Mouse (Mus musculus) midbrain, embryonic 16.5 days (tissue): ENCODE measurements around the gene 2310034C09Rik. TPM values are rescaled to one million over a fixed set of nuclear protein-coding genes. Genes with fewer than 3 reads are reported as not detected.
"Not testable (repeated sequence)": the region's sequence is repeated elsewhere in the genome, so short reads cannot be mapped to it uniquely, and the experiment has no call there.

Experiments
- ATAC-seq: fragments of 200-750 bp; cut with Nextera tagmentation; 2 replicates; pipeline ENCODE4 v1.8.0; 2017; ENCODE audit warnings: moderate TSS enrichment
- H3K27ac ChIP-seq: fragments of 300-500 bp; sonication (generic); 2 replicates; pipeline ENCODE4 v1.5.1; 2014; ENCODE audit warnings: mild to moderate bottlenecking, low read length, mixed read lengths
- H3K27me3 ChIP-seq: fragments of 300-500 bp; sonication (generic); 2 replicates; pipeline ENCODE4 v1.6.1; 2014; ENCODE audit warnings: low read depth, low read length, mixed read lengths; ENCODE audit not compliant: control insufficient read depth, insufficient read depth
- H3K36me3 ChIP-seq: fragments of 300-500 bp; sonication (generic); 2 replicates; pipeline ENCODE4 v1.6.1; 2014; ENCODE audit warnings: mild to moderate bottlenecking, low read length, moderate library complexity, mixed read lengths; ENCODE audit not compliant: control insufficient read depth, insufficient read depth
- H3K4me1 ChIP-seq: fragments of 300-500 bp; sonication (generic); 2 replicates; pipeline ENCODE4 v1.6.1; 2014; ENCODE audit warnings: mild to moderate bottlenecking, low read length, mixed read lengths; ENCODE audit not compliant: control insufficient read depth, insufficient read depth
- H3K4me2 ChIP-seq: fragments of 300-500 bp; sonication (generic); 2 replicates; pipeline ENCODE4 v1.6.1; 2014; ENCODE audit warnings: mild to moderate bottlenecking, low read length, mixed read lengths
- H3K4me3 ChIP-seq: fragments of 300-500 bp; sonication (generic); 2 replicates; pipeline ENCODE4 v1.5.1; 2014; ENCODE audit warnings: low read depth, mild to moderate bottlenecking, low read length, moderate library complexity, mixed read lengths
- H3K9ac ChIP-seq: fragments of 300-500 bp; sonication (generic); 2 replicates; pipeline ENCODE4 v1.6.1; 2014; ENCODE audit warnings: low read depth, low read length, mixed read lengths
- H3K9me3 ChIP-seq: fragments of 300-500 bp; sonication (generic); replicated peaks from 2 replicates; pipeline ENCODE4 v1.6.1; 2014; ENCODE audit warnings: mild to moderate bottlenecking, low read length, mixed read lengths; ENCODE audit not compliant: control insufficient read depth, poor library complexity, severe bottlenecking
- WGBS: fragments of 180-500 bp; shearing (Covaris S2); extraction: QIAGEN DNeasy Blood & Tissue Kit; methylation state at CpG from one replicate; pipeline ENCODE4 v1.1.7; 2014; 5-methylcytosine and 5-hydroxymethylcytosine counted together
- polyA plus RNA-seq: library from polyadenylated mRNA; unstranded; fragments of >200 nt; fragmentation: Nextera tagmentation; extraction: Ambion mirVana; gene quantifications from 2 replicates; pipeline ENCODE4 v1.2.1, GENCODE M21; 2015

Gene 2310034C09Rik
- polyA plus RNA-seq, 1 experiment from 2014 or later: not detected

- 84% methylated on average over 3 of the region's 3 CpGs for WGBS
- H3K36me3 ChIP-seq, H3K4me3 ChIP-seq, H3K9me3 ChIP-seq, H3K9ac ChIP-seq, H3K27ac ChIP-seq, H3K27me3 ChIP-seq, H3K4me2 ChIP-seq, ATAC-seq, H3K4me1 ChIP-seq: not testable (repeated sequence)
Measured at GRCm38 (mm10) chr16:88751535-88751934, 7.1 kb upstream of the 2310034C09Rik start, which contains the start of gene Krtap13. TSS of gene Krtap13 (minus strand) at chr16:88751635.

DNA sequence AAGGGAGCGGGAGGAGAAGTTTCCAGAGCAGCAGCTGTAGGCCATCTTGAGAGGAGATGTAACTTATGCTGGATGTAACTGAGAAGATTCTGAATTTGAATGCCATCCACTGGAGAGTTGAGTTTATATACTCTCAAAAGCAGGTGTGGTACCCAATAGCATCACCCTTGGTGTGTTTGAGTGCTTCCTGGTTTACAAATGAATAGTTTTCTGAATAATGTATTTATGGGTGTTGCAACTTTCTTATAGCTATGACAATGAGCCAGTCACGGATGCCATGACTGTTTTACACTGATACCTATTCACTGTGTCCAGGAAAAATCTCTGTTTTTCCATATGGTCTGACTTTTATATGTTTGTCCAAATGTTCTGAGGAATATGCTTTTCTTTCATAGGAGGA lies 15.5 kb downstream of the 2310034C09Rik start, which contains the start of gene 2310057N15Rik:
2310057N15Rik (minus strand) TSS at position 101 of the 400 bp plus-strand sequence.
- H3K27ac ChIP-seq: no peak within 1 kb of the TSS
- no peaks in the 10 kb centered on the region for H3K27me3 ChIP-seq
- H3K36me3 ChIP-seq: no peaks in the 10 kb centered on the region
- no peak for ATAC-seq
- no peak within 1 kb of the TSS for H3K4me3 ChIP-seq
- H3K4me2 ChIP-seq: no peak within 1 kb of the TSS
- H3K4me1 ChIP-seq: no peaks in the 10 kb centered on the region
- 95% methylated on average over 2 of the region's 2 CpGs for WGBS
- no peaks in the 10 kb centered on the region for H3K9me3 ChIP-seq
- H3K9ac ChIP-seq: no peak within 1 kb of the TSS

DNA sequence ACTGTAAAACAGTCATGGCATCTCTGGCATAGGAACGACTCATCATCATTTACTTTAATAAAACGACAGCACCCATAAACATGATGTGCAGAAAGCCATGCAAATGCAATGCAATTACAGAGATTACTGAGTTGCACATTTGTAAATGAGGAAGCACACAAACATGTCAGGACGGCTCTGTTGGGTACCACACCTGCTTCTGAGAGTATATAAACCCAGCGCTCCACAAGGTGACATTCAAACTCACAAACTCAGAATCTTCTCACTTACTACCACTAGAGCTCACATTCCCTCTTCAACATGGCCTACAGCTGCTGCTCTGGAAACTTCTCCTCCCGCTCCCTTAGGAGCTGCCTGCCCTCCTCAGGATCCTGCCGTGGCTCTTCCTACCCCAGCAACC lies 18.9 kb downstream of the 2310034C09Rik start, which contains the start of gene Gm5965:
Gm5965 (plus strand) TSS at position 301 of the 400 bp plus-strand sequence.
- no peak within 1 kb of the TSS for H3K27ac ChIP-seq
- no peak within 1 kb of the TSS for H3K4me2 ChIP-seq
- H3K9me3 ChIP-seq: no peaks in the 10 kb centered on the region
- no peak within 1 kb of the TSS for H3K9ac ChIP-seq
- no peak within 1 kb of the TSS for H3K4me3 ChIP-seq
- H3K36me3 ChIP-seq: no peaks in the 10 kb centered on the region
- H3K4me1 ChIP-seq: no peaks in the 10 kb centered on the region
- ATAC-seq: no peak
- no peaks in the 10 kb centered on the region for H3K27me3 ChIP-seq
- WGBS: 93% methylated on average over 5 of the region's 6 CpGs

- no peak overlapping the region for H3K9ac ChIP-seq
- no peaks in the 10 kb centered on the region for H3K27me3 ChIP-seq
- ATAC-seq: no peak
- 91% methylated on average over 2 of the region's 2 CpGs for WGBS
- no peak overlapping the region for H3K4me2 ChIP-seq
- H3K36me3 ChIP-seq: no peaks in the 10 kb centered on the region
- no peak overlapping the region for H3K4me3 ChIP-seq
- no peaks in the 10 kb centered on the region for H3K4me1 ChIP-seq
- no peaks in the 10 kb centered on the region; the same call in 1 of the 2 replicates for H3K9me3 ChIP-seq
- H3K27ac ChIP-seq: no peak overlapping the region
Measured at GRCm38 (mm10) chr16:88786786-88787185, 28.1 kb downstream of the 2310034C09Rik start.

Other genes with a start within 250 kb of the 2310034C09Rik start
- gene Cldn8, start 195.7 kb upstream of the 2310034C09Rik start, polyA plus RNA-seq: not detected in 2 replicates
- gene Krtap24-1, start 146.6 kb upstream of the 2310034C09Rik start, polyA plus RNA-seq: not detected in 2 replicates
- not detected in 2 replicates for gene 2310079G19Rik, start 131.2 kb upstream of the 2310034C09Rik start, polyA plus RNA-seq
- not detected in 2 replicates for gene Krtap26-1, start 111.1 kb upstream of the 2310034C09Rik start, polyA plus RNA-seq
- gene Krtap27-1, start 87.2 kb upstream of the 2310034C09Rik start, polyA plus RNA-seq: not detected in 2 replicates
- not detected in 2 replicates for gene 2310061N02Rik, start 50.9 kb upstream of the 2310034C09Rik start, polyA plus RNA-seq
- gene Krtap13-1, start 30.0 kb upstream of the 2310034C09Rik start, polyA plus RNA-seq: not detected in 2 replicates
- gene Krtap13, start 7.2 kb upstream of the 2310034C09Rik start, polyA plus RNA-seq: 0.21 TPM in 1 of 2 replicates, not detected in the other
- gene 2310057N15Rik, start 15.4 kb downstream of the 2310034C09Rik start, polyA plus RNA-seq: not detected in 2 replicates
- not detected in 2 replicates for gene Gm5965, start 19.0 kb downstream of the 2310034C09Rik start, polyA plus RNA-seq
- gene Gm20741, start 53.4 kb downstream of the 2310034C09Rik start, polyA plus RNA-seq: not detected in 2 replicates
- gene Krtap15, start 61.4 kb downstream of the 2310034C09Rik start, polyA plus RNA-seq: not detected in 2 replicates
- gene Krtap14, start 67.3 kb downstream of the 2310034C09Rik start, polyA plus RNA-seq: not detected in 2 replicates
- gene Krtap19-1, start 110.6 kb downstream of the 2310034C09Rik start, polyA plus RNA-seq: not detected in 2 replicates
- gene Krtap19-2, start 115.4 kb downstream of the 2310034C09Rik start, polyA plus RNA-seq: not detected in 2 replicates
- gene Krtap19-3, start 119.2 kb downstream of the 2310034C09Rik start, polyA plus RNA-seq: not detected in 2 replicates
- gene Krtap19-4, start 126.2 kb downstream of the 2310034C09Rik start, polyA plus RNA-seq: not detected in 2 replicates
- not detected in 2 replicates for gene Krtap19-5, start 137.6 kb downstream of the 2310034C09Rik start, polyA plus RNA-seq
- not detected in 2 replicates for gene Krtap19-9b, start 173.4 kb downstream of the 2310034C09Rik start, polyA plus RNA-seq
- gene Krtap16-3, start 204.0 kb downstream of the 2310034C09Rik start, polyA plus RNA-seq: not detected in 2 replicates